Mouse (Mus musculus): ENCODE data around the gene Svbp.

Gene Svbp

DNA sequence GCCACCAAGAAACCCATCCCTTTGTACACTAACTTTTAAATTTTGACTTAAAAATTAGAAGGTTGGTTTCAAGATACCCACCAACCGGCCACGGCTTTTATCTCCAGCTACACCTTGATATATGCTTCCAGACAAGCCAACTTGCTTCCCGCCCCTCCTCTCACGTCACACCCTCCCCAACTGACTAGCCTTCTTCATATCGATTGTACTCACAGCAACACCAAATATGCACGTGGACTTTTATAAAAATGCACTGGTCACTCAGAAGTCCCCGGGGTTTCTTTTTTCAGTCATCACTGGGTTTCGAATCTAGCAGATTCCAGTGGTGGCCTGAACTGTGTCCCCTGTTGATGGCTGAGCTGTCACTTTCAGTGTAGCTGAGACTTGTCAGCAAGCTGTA is 4.5 kb upstream of the Svbp start:
- no peak for DNase-seq (ENCODE audit: low read depth, low spot score)

DNA sequence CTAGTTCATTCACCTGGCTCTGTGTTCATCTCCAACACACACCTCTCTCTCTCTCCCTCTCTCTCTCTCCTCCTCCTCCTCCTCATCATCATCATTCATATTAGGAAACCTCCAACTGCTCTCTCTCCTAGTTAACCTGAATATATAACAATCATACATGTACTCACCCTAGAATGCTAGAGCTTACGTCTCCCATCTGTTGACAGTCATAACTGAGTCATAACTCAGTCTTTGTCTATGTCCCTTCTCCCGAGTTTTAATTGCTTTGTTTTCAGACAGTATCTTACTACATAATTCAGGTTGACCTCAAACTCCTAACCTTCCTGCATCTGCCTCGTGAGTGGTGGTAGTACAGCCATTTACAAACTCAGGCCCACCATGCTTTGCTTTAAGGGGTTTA is 3.8 kb upstream of the Svbp start:
- DNase-seq (ENCODE audit: low read depth, low spot score): no peak

DNA sequence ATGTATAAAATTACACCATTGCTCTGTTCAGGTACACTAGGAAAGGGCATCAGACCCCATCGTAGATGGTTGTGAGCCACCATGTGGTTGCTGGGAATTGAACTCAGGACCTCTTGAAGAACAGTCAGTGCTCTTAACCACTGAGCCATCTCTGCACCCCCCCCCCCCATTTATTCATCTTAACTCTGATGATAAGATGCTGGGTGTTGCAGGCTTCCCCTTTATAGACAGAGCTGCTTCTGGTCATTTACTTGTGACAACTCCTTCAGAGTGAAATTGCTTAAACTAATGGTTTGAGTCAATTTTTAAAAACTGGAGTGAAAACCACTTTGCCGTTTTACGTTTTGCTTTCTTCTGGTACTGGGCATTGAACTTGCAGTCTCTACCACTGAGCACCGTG is 2.3 kb upstream of the Svbp start:
- no peak for DNase-seq (ENCODE audit: low read depth, low spot score)

DNA sequence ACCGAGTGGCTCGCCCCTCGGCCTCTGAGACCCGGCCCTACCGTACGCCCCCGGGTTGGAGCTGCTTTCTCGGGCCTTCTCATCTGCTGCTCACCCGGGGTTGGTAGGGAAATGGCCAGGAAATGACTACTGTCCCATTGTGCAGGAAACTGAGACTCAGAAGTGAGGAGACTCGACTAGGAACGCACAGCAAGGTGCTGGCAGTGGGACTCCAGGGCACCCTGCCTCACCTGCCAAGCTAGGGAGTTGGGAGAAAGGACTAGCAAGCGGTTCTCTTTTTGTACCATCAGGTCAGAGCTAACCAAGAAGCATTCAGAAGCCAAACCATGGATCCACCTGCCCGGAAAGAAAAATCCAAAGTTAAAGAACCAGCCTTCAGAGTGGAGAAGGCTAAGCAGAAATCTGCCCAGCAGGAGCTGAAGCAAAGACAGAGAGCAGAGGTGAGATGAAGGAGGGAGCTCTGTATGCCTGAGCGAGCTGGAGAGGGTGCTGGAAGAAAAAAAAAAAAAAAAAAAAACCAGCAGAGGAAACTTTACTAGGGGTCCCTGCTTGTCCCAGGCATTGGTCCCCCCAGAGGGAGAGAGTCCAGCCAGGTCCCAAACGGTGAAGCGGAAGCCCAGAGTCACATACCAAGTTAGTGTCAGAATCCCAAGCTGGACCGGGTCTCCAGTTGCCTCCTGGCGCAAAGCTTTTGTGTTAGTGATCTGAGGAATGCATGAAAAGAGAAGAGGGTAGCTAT is 645 bp downstream of the Svbp start:
- no peak for DNase-seq (ENCODE audit: low read depth, low spot score)

DNA sequence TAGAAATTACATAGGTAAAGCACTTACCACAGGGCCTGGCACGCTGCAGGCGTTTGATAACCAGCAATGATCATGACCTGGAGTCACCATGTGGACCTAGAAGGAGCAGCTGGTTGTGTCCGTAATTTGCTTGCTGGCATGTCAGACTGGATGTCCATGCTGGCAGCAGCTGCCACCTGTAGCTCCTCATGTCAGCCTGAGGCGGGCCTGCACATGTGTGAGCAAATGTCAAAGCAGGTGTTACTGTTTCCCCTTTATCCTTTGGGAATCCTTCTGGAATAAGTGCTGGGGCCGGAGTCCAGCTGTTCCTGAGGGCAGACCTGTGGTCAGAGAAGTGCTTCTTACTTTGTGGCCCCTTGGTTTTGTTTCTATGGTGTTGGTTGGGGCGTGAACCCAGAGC is 3.0 kb downstream of the Svbp start:
- DNase-seq (ENCODE audit: low read depth, low spot score): no peak

DNA sequence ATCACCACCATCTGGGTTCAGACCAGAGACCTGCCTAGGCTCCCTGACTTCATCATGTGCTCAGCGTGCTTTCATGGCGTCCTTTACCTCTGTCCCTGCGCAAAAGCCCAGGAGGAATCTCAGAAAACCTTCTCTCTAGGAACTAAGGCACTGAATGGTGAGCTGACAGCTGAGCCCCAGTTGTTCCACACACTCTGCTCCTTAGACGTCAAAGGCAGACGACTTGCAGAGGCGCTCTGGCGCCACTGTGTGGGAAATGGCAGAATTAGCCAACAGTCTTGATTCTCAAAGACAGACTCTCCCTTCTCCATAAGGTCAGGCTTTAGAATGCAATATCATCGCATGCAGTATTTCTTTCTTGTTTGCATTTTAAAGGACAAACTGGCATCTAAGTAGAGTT is 9.6 kb downstream of the Svbp start:
- peak; percentile 84 for DNase-seq (ENCODE audit: low read depth, low spot score)

DNA sequence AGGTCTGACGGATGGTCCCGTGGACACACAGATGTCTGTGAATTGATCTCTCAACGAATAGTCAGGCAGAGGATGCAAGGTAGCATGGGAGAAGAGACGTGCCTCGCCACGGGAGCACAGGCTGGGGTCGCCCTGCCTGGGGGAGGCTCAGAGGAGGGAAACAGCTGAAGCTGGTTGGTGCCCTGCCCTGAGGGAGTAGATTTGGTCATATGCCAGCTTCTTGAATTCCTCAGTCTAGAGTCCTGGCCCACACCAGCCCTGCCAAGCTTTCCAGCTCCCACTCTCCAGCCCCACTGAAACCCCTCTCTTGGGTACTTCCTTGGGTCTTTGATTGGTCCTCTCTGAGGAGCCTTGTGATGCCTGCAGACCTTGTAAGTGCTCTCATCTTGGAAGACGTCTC is 21.6 kb downstream of the Svbp start:
- no peak for DNase-seq (ENCODE audit: low read depth, low spot score)

DNA sequence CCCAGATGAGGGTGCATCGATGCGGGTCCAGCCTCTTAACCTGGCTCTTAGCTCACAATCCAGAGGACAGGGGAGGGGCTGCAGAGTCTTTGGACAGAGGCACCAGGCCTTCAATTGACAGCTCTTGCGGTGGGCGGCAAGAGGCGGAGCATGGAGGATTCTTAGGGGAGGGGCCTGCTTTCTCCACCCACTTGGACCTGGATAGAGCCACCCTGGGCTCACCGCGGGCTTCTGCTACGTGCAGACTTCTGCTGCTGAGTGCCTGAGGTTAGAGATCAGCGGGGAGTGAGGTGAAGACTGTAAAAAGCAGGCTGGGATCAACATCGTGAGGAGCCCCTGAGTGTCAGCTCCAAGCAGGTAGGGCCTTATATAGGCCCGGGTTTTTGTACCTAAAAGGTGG is 23.1 kb downstream of the Svbp start, which contains the start of gene Tmem269:
Gene Tmem269, minus strand, starts transcription at position 49 of the 400 bp plus-strand sequence.
- DNase-seq (ENCODE audit: low read depth, low spot score): peak; percentile 75

DNA sequence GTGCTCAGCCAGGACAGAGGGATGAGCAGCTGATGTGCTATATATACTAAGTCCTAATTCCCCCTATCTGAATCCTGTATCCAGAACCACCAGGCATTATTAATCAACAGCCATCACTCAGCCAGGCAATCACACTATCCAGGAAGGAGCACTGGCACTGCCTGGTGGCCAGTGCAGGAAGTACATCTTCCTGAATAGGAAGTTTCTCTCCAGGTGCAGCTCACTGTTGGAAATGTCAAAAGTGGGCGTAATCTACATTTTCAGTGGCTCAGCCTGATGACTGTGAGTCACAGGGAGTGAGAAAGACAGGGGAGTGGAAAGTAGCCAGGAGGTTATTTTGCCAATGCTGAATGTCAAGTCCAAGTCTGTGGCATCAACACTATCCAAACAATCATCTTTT is 28.6 kb downstream of the Svbp start:
- peak; percentile 90 for DNase-seq (ENCODE audit: low read depth, low spot score)

DNA sequence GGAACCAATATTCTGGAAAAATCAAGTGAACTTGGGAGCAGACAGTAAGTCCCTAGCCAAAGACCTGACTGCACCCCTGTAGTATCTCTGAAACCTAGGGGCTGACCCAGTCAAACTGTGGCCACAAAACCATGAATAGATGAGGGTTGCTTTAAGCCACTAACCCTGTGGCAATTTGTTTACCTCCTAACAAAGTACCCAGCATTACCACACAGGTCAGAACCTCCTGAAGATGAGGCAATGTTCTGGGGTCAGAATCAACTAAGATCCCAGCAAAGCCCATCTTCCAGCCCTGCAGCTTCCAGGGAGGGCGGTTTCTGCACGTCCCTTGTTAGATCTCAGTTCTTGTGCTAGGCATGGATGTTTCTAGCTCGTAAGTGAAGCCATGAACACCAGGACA is 29.4 kb downstream of the Svbp start:
- no peak for DNase-seq (ENCODE audit: low read depth, low spot score)

DNA sequence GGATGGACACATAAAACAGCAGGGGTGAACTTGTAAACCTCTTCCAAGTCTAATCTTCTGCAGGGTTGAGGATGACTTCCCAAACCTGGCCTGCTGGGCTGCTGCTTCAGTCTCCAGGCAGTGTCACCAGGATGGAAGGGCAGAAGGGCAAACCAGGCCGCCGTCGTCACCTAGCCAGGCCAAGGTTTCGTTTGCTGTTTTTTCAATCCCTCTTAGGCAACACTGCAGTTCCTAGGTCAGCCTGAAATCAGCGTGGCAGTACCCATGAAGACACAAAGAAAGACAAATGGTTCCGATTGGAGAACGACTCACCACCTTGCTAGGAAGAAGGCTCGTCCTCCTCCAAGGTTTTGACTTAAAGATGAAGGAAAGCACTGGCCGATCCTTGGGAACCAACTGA is 30.6 kb downstream of the Svbp start:
- no peak for DNase-seq (ENCODE audit: low read depth, low spot score)

DNA sequence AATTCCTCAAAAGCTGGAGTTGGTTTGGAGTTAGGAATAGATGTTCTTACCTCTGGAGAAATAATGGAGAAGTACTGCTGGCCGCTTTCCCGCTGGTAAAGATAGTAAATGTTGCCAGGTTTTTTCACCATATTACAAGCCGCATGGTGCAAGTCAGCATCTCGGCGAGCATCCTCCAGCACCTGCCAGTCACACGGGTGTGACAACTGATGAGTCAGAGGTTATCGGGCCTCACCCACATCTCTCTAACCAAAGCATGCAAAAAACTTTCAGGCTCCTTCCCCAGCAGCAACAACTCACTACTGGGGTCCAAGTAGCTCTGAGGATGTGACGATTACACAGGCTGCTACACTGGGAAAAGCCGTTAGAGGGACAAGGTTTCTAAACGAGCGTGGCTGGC is 31.6 kb downstream of the Svbp start:
- DNase-seq (ENCODE audit: low read depth, low spot score): no peak

DNA sequence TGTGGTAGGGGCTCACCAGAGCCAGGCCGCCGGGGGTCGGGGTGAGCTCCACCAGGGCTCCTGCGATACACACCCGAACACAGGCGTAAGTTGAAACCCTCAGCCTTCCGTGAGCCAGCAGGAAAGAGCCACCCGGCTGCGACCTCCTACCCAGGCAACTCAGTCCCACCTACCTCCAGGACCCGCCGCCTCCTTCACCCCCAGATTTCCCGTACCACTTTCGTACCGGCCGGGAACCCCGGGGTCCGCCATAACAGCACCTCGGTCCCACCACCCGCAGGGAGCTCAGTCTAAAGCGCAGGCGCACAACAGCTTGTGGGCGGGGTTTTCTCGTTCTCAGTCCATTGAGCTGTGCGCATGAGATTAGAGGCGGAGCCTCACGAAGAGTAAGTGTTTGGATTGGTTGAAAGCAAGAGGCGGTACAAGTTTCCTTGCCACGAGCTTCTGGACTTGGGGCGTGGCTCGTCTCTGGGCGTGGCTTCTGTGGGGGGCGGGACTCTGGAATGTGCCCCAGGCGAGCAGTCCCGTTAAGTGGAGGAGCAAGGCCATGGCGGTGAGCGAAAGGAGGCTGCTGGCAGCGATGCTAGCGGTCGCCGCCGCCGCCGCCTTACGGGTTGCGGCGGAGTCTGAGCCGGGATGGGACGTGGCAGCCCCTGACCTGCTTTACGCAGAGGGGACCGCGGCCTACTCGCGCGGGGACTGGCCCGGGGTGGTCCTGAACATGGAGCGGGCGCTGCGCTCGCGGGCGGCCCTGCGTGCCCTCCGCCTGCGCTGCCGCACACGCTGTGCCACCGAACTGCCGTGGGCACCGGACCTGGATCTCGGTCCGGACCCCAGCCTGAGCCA is 37.5 kb downstream of the Svbp start, which contains the start of the genes AU022252 and P3h1:
Gene AU022252, minus strand, starts transcription at position 303 of the 846 bp plus-strand sequence.
Gene P3h1, plus strand, starts transcription at position 506 of the 846 bp plus-strand sequence.
- DNase-seq (ENCODE audit: low read depth, low spot score): peak; percentile 99

DNA sequence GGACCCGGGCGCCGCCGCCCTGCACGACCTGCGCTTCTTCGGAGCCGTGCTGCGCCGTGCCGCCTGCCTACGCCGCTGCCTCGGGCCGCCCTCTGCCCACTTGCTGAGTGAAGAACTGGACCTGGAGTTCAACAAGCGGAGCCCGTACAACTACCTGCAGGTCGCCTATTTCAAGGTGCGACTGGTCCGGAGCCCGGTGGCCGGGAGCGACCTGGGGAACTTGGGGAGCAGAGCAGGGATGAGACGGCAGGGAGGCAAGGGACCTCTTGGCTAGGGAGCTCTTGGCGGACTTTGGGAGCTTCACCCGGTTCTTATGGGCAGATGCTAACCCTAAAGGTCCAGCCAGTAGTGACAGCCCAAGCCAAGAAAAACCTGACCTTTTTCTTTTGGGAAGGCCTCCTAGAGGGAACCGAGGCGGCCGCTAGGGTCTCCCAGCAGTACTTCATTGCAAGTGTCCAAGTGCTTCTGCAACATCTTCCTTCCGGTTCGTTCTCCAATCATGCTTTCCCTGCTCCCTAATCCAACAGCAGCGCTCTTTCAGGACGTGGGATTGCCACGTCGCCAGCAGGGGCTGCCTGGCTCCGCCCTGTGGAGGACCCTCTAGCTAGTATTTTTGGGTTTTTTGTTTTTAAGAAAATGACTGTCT is 38.3 kb downstream of the Svbp start:
- peak; percentile 74 for DNase-seq (ENCODE audit: low read depth, low spot score)

DNA sequence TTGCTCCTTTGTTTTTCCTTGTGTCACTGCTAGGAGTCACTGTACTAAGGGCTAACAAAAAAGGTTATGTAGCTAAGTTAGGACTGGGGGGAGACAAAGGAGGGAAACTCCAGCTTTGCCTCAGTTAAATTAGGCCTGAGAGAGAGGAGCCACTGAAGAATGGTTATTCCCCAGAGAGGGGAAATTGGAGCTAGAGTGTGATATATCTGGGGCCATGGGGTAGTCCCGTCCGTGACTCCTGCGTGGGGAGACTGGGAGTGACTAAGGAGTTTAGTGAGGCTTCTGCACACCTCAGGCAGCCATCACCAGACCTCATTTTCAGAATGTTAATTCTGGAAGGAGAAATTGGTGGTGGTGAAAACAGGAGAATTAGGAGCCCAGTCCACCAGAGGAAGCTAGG is 39.2 kb downstream of the Svbp start:
- DNase-seq (ENCODE audit: low read depth, low spot score): no peak

DNA sequence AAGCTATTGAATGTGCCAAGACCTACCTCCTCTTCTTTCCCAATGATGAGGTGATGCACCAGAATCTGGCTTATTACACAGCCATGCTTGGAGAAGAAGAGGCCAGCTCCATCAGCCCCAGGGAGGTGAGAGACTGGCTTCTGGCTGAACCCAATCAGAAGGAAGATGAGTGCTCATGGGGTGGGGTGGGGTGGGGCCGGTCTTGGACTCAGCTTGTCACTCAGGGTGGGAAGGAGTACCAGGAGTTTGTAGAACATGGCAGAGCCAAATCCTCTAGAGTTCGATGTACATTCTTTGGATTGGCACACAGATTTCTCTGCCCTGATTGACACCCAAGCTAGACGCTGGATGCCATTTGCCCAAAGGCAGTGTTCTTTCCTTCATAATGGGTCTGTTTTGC is 43.6 kb downstream of the Svbp start:
- no peak for DNase-seq (ENCODE audit: low read depth, low spot score)

DNA sequence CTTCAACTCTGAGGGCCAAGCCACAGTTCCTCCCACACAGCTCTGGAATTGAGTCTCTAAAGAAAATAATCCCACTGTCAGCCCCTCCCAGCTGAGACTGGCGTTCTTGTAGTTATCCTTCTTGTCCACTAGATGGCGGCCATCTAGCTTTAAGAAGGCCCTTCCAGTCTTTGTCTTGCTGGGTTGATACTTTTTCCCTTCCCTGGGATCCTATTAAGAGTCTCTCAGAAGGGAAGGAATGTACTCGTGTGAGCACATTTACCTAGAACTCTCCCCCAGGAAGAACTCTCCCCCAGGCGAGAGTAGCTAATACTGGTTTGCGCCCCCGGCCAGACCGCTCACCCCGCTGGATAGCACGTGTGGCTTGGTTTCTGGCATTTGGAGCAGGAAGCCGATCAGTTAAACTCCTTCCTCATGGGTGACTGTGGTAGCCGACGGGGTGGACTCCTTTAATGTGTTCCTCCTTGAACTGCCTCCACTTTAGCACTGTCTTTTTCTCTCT is 44.1 kb downstream of the Svbp start:
- peak; percentile 90 for DNase-seq (ENCODE audit: low read depth, low spot score)

DNA sequence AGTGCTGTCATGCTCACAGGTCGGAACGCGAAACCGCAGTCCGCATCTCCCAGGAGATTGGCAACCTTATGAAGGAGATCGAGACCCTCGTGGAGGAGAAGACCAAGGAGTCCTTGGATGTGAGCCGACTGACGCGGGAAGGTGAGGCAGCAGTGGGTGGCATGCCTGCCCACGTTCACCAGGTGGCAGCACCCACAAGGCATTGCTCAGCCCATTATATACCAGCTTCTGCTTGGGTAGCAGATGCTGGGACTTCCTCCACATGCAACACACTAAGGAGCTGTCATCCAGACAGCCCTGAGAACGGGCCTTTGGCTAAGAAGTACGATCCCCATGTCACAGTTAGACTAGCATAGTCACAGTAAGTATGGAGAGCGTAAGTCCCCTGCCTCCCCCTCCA is 46.6 kb downstream of the Svbp start:
- DNase-seq (ENCODE audit: low read depth, low spot score): no peak

DNA sequence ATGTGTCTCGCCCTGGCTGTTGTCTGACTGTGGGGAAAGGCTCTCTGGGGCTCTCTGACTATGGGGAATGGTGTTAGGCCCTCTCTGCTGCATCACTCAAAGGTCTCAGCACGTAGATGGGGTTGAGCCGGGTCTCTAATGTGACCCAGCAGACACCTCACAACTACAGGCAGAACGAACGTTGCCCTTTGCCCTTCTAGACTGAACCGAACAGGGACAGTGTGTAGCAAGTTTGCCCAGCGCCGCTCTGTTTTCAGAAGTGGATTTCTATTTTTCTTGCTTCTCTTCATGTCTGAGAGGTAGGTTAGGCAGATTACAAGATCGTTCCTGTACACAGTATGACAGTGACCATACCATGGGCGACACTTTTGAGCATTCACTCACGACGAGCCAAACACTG is 47.5 kb downstream of the Svbp start:
- DNase-seq (ENCODE audit: low read depth, low spot score): no peak

DNA sequence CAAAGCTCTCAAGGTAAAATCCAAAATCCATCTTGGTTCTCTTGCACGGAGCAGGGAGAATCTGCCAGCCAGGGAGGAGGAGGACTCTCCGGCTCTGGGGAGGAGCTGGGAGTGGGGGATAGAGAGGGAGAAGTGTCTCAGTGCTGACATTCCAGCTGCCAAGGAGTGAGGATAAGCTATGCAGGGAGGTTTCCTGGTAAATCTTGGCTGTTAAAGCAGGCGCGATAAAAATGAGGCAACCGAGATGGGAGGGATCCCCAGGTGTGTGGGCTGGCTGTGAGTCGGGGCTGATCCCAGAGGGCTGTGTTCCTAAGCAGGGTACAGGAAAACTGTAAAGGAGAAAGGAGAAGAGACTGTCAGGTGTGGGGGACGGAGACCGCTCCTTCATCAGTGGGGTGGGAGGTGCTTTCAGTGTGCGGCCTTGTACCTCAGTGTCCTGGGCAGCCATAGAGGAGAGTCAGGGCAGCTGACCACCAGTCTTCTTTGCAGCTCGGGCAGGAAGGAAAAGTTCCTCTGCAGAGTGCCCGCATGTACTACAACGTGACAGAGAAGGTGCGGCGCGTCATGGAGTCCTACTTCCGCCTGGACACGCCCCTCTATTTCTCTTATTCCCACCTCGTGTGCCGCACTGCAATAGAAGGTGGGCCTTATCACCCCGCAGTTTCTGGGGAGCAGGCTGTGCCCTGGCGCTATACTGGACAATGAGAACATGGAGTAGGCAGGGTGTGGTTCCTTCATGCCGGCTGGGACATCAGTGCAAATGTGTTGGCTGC is 49.5 kb downstream of the Svbp start:
- DNase-seq (ENCODE audit: low read depth, low spot score): no peak

DNA sequence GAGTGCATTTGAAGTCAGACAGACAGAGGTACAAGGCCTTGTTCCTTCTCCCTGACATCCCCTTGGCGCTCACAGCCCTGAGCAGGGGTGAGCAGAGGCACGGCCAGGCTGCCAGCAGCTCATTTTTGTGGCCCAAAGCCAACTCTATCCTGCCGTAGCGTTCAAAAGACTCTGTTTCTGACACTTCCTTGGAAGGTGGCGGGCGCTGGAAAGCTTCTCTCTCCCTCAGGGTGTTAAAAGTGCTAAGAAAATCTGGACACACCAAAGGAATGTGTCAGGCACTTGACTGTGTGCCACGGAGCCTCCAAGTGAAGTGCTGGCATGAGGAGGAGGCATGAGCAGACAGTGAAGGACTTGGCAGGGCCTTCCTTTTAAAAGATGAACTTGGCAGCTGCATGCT is 50.5 kb downstream of the Svbp start:
- no peak for DNase-seq (ENCODE audit: low read depth, low spot score)

All from ZHBTc4 (cell line).